Mouse (Mus musculus) heart, adult 2 months (tissue): Measurements from ENCODE around the gene Rilpl1.

ENCODE experiments used
- CTCF ChIP-seq: fragments of 200-600 bp; IDR thresholded peaks from 2 replicates; pipeline ENCODE4 v1.8.1; 2022; ENCODE audit warnings: antibody characterized with exemption, mild to moderate bottlenecking, moderate library complexity
- EP300 ChIP-seq: fragments of 200-500 bp; IDR thresholded peaks from 2 replicates; pipeline ENCODE4 v1.6.1; 2011; ENCODE audit warnings: low read depth, low read length, control low read depth; ENCODE audit not compliant: insufficient read depth

GRCm38 (mm10) chr5:124453339-124454081 lies 77.7 kb downstream of the Rilpl1 start:
- TF ChIP-seq CTCF, result no peak
- TF ChIP-seq EP300, result no peak
